Mouse (Mus musculus): ENCODE measurements around the gene Gm5617. TPM values are rescaled to one million over a fixed set of nuclear protein-coding genes. Genes with fewer than 3 reads are reported as not detected.
"Not testable (repeated sequence)": the region's sequence is repeated elsewhere in the genome, so short reads cannot be mapped to it uniquely, and the experiment has no call there.

Gm5617 gene
- total RNA-seq (2015; ENCODE audit: low replicate concordance) (not detected in 2 replicates), total RNA-seq (2017; ENCODE audit: low replicate concordance) (1.6 and 3.2 TPM in 2 replicates)

DNA sequence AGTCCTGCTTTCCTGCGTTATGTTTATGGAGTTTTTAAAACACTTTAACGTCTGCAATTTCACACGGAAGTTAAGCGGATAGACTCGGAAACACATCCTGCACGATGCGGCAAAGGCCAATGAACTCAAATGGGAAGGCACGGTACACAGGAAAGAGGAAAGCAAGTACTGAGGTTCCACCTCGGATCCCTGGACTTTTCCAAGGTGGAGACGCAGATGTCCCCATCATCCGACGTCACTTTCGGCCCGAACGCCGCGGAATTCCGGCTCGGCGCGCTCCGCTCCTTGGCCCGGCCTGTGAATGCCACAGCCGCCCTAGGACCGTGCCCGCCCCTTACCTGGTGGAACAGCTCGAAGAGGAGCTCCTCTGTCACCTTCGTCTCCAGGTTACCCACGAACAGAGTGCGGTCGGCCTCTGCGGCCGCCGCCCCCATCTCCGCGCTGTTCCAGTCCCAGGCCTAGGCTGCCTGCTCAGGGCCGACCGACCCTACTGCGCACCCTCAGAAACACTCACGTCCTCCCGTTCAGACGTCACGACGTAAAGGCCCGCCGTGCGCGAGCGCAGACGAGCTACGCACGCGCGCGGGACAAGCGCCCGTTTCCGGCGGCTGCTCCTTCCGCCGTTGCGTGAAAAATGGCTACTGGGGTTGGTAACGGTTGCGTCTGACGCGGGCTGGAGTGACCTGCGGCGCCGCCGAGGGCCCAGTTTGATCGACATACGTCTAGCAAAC, at the start of gene Gm5617, which contains the start of gene Rbm7:
Gm5617 (plus strand) TSS at position 626 of the 731 bp plus-strand sequence.
Rbm7 (minus strand) TSS at position 483 of the 731 bp plus-strand sequence.
- ATAC-seq (replicated peaks; ENCODE audit: low FRiP score, poor library complexity, severe bottlenecking), result peak; percentile 98

DNA sequence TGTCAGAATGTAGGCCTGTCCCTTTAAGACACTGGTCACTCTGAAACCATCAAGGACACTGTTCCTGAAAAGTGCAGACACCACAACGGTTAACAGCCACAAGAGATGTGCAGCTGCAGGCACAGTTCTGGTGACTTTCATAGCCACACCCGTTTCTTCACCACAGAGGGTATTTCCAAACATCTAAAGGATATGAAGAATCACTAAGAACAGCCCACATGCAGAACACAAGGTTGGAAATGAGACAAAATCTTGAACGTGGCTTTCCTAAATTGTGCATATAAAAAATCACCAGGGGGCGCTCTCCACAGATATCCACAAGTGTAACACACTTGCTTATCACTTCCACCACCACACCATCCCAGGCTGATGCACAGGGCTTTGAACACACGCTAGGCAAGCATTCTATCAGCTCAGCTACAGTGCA, 47.4 kb upstream of the Gm5617 start:
- peak; percentile 84 for ATAC-seq (replicated peaks; ENCODE audit: low FRiP score, poor library complexity, severe bottlenecking)

DNA sequence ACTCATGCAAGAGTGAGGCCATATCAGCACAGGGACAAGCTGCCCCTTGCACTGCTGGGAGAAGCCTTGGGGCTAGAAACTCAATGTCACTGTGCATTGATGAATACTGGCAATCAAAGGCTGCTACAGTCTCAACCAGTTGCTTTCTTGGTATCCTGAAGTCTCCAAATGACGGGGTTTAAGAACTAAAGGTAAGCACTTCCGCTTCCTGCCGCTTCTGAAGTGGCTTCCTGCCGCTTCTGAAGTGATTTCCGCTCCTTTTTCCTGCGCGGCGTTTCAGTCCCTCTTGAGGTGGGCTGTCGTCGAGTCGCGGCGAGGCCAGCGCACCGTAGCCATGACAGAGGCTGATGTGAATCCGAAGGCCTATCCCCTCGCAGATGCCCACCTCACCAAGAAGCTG, 45.2 kb upstream of the Gm5617 start:
- no peak for ATAC-seq (replicated peaks; ENCODE audit: low FRiP score, poor library complexity, severe bottlenecking)

DNA sequence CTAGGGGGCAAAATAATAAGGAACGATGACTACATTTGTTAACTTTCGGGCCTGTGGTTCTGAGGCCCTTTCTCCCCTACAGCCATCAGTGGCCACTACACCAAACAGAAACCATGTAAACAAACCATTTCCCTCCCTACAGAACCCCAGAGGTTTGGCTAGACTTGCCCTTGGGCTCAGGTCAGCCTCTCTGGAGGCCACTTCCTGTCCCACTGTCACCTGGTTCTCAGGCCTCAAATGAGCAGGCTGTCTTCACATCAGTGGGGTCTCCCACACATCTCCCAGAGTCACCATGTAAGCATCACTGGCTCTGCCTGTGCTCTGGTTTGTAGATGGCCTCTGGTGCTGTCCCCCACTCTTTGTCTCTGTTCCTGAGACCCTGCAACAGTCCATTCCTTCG, 39.3 kb upstream of the Gm5617 start:
- no peak for ATAC-seq (replicated peaks; ENCODE audit: low FRiP score, poor library complexity, severe bottlenecking)

DNA sequence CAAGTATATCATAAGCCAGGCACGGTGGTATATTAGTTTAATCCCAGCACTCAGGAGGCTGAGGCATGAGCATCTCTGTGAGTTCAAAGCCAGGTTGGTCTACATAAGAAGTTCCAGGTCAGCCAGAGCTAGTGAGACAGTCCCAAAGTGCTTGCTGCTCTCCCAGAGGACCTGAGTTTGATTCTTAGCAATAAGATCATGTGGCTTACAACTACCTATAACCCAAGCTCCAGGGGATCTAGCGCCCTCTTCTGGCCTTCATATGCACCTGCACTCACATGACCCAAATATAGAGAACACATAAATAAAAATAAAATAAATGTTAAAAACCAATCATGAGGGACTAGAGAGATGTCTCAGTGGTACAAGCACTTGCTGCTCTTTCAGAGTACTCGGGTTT, 36.4 kb upstream of the Gm5617 start:
- peak; percentile 66 for ATAC-seq (replicated peaks; ENCODE audit: low FRiP score, poor library complexity, severe bottlenecking)

DNA sequence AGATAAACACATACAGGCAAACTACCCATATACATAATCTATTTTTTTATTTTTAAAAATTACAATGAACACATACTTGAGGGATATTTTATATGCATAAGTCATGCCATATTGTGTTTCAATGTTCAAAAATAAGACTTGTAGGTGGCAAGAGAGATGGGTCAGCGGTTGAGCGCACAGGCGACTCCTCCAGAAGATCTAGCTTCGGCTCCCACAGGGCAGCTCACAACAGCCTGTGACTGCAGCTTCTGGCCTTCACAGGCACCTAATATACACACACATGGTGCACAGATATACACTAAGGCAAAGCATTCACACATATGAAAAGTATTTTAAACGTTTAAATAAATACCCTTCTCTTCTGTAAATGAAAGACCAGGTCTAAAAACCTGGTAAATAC, 35.9 kb upstream of the Gm5617 start:
- ATAC-seq (replicated peaks; ENCODE audit: low FRiP score, poor library complexity, severe bottlenecking), result no peak

DNA sequence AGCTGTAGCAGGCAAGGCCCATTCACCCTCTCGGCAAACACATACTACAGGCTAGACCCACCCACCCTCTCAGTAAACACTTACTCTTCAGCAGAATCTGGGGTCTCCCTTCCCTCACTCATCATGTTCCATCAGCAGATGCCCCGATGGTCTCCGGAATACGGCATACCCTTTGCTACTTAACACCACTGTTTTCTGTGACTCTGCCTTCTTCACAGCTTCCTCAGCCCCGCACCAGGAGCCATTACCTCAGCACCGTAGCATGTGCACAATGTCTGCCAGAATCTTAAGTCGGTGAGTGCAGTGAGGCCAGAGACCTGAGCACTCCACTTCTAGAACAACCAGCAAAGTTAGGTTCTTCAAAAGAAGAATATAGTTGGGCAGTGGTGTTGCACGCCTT, 34.5 kb upstream of the Gm5617 start:
- ATAC-seq (replicated peaks; ENCODE audit: low FRiP score, poor library complexity, severe bottlenecking), result no peak

DNA sequence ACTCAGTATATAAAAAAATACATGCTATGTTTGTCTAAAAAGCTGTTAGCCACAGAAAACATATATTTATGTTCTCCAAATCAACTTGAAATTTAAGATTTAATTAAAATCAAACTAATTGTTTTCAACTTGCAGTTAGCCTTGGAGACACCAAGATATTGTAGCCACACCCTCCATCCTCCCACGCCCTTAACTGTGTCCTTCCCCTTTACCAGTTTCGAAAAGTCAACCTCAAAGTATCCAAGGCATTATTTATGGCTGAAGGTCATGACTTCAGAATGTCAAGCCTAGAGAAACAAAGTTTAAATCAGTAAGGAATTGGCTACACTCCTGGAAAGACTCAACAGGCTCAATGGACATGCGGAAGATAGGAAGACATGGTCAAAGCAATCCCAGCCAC, 33.7 kb upstream of the Gm5617 start:
- no peak for ATAC-seq (replicated peaks; ENCODE audit: low FRiP score, poor library complexity, severe bottlenecking)

DNA sequence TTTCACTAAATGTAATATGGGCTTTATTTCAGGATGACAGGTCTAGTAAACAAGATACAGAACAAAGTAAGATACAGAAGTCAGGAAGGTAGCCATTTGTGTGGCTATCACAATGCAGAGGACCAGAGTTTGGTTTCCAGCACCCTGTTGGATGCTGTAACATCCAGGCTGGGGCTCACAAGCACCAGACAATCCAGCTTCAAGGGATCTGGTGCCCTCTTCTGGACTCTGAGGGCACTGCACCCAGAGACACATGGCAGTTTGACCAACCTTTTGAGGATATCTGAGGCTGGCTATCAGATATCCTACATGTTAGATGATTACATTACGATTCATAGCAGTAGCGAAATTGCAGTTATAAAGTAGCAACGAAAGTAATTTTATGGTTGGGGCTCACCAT, 29.6 kb upstream of the Gm5617 start:
- 0 out of 2 replicates have a peak, but pooled peaks have one; percentile 59 for ATAC-seq (replicated peaks; ENCODE audit: low FRiP score, poor library complexity, severe bottlenecking)

DNA sequence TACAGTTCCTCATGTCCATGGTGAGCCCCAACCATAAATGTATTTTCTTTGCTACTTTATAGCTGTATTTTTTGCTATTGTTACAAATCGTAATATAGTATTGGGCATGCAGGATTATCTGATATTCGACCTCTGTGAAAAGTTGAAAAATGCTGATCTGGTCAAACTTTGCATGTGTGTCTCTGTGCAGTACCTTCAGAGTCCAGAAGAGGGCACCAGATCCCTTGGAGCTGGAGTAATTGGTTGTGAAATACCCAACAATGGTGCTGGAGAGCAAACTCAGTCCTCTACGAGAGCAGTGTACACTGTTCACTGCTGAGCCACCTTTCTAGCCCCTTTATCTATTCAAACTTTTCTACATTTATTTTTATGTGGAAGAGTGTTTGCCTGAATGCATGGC, 28.4 kb upstream of the Gm5617 start:
- peak; percentile 78 for ATAC-seq (replicated peaks; ENCODE audit: low FRiP score, poor library complexity, severe bottlenecking)

DNA sequence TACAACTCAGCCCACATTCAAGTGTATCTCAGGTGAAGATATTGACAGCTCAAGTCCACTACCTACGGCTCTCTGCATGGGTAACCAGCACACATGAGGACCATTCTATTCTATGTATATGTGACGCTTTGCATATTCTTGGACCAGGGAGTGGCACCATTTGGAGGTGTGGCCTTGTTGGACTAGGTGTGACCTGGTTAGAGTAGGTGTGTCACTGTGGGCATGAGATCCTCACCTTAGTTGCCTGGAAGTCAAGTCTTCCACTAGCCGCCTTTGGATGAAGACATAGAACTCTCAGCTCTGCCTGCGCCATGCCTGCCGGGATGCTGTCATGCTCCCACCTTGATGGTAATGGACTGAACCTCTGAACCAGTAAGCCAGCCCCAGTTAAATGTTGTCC, 27.8 kb upstream of the Gm5617 start:
- not testable (repeated sequence) for ATAC-seq (replicated peaks; ENCODE audit: low FRiP score, poor library complexity, severe bottlenecking)

DNA sequence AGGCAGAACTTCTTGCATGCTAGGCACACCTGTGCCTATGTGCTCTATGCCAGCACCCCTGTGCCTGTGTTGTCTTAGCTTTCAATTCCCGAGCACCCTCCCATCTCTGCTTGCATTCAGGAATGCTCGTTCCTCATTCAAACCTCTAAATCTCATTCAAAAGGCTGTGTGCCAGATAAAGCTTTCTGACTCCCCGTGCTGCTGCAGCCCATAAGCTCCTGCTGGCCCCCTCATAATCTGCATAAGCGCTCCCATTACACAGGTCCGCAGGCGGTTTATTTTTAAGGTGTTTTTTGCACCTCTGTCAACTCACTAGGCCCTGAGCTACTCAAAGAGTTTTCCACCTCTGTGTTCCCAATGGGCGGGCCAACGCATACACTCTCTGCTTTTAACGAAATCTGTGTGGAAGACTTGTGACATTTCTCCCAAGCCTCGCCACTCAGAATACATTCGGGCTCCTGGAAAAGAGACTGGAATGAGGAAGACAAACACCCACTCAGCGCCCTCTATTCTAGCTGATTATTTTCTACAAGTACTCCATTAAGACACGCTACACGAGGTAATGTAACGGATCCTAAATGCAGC, 22.7 kb upstream of the Gm5617 start:
- ATAC-seq (replicated peaks; ENCODE audit: low FRiP score, poor library complexity, severe bottlenecking), result no peak

DNA sequence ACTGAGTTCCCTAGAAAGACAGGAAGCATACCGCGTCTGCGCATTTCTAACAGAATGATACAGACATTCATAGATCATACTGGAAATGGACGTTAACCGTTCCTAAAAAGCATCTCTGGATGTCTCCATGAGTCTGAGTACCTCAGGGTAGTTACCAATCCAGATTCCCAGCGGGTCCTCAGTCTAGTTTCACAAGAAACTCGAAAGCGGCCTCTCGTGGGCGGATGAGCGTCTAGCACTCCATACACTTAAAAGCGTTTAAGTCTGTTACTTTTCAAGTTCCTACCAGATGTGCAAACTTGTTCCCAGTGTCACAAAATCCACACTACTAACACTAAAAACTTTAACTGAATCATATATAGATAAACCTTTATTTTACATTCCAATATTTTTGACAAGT, 22.1 kb upstream of the Gm5617 start:
- ATAC-seq (replicated peaks; ENCODE audit: low FRiP score, poor library complexity, severe bottlenecking), result no peak

DNA sequence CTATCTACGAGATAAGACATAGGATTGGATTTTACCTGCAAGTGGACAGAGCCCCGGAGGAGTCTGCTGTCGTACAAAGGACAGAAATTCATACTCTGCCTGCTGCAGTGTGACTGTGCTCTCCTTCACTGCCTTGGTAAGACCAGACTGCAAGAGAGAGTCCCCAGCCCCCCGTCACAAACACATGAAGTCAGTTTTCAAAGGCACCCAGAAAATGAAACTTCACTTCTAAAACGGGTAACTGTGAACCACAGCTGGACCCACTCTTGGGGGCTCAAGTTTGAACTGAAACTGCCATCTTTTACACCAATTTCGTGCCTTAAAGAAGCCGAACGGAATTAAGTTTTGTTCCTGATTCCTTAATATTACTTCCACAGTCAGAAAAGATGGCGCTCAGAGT, 20.9 kb upstream of the Gm5617 start:
- no peak for ATAC-seq (replicated peaks; ENCODE audit: low FRiP score, poor library complexity, severe bottlenecking)

DNA sequence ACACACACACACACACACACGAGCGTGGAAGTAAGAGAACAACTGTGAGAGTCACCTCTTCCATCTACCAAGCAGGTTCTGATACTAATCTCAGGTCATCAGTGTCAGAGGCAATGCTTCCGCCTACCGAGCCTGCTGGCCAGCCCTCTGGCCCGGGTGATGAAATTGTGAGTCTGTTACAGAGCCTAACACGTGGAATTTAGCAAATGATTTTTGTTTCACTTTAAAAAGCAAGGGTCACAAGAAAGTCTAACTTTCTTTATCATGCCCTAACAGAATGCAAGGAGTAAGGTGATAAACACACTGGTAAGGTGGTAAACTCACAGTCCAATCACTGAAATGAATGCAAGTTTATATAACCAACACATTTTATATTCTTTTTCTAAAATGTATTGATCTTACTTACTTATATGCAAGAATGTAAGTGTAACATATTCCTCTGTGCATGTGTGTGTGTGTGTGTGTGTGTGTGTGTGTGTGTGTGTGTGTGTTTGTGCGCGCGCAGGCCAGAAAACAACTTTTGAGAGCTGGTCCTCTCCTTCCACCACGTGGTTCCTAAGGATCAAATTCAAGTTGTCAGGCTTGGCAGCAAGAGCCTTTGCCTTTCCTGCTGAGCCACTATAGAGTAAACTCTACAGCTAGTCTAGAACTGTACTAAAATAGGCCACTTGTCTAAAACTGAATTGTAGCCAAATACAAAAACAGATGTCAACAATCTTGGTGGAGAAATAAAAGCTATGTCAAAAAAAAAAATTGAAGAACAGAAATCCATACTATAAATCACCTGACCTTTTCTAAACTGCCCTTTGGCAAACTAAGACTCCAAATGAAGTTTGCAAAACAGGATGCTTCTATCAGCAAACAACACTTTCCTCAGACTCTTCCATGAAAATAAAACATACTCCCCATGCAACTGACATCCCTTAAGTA, 18.7 kb upstream of the Gm5617 start:
- no peak for ATAC-seq (replicated peaks; ENCODE audit: low FRiP score, poor library complexity, severe bottlenecking)

DNA sequence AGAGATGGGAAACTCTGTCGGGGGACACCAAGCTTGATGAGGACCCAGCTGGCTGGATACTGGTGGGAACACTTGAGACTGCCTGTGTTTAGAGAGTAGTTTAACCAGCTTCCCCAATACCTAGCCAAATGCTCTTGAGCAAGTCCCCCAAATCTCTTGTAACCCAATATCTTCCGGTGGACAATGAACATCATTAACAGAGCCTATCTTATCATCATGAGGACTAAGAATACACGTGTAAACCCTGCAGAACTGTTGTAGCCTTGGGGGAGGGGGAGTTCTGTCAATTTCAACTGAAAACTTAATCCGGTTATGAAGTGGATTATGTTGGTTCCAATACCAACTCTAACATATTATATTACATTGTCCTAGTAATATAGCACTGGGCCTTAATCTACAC, 16.4 kb upstream of the Gm5617 start:
- ATAC-seq (replicated peaks; ENCODE audit: low FRiP score, poor library complexity, severe bottlenecking), result no peak

DNA sequence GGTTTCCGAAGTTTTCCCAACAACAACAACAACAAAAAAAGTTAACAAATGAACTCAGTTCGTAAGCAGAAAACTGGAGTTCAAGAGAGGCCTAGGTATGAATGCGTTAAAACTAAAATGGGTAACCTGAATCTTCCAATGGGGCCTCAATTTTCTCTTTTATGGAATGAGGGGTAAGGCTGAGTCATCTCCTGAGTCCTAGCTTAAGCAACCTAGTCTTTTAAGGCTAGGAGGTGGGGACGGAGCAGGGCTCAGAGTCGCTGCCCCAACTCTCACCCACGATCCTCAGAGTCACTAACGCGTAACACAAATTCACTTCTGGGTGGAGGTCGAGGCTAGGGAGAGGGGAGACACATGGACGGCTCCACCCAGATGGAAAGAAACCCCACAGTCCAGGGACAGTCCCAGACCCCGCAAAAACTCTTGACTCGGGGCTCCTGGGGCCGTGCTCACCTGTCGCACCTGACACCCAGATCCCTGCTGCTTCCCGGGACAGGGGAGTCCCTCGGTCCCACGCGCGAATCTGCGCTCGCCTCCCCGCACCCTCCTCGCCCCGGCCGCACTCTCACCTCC, 15.3 kb upstream of the Gm5617 start:
- peak; percentile 44 for ATAC-seq (replicated peaks; ENCODE audit: low FRiP score, poor library complexity, severe bottlenecking)

DNA sequence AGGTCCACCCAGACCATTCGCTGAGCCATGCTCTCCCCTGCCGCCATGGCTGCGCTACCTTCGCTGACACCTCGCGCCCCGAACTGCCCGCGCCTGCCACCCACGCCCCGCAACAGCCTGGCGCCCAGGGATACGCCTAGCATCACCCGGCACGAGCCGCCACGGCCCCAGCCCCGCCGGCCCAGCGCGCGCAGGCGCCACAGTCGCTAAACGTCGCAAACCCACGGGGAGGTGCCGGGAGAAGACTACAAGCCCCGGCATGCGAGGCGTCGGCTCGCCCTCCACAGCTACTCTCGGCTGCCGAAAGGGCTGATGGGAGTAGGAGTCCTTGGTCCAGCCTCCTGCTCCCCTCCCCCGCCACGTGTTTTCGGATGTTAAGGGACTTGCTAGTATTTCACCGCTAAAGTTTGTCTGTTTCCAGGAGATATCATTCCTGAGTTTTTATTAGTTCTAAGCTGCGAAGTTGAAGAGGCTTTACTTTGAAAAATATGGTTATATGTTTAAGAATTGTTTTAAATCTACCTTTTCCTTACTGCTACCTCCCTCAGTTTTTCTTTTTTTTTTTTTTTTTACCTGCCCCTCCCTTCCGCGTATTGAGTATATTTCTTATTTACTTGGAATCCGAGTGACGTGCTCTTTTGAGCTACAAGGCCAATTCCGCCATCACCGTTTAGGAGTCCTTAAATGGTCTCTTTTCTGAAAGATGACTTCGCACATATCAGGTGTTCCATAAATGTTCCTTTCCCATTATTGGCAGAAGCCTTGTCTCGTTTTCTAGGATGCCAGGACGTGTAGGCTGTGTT, 14.6 kb upstream of the Gm5617 start, which contains the start of gene Rexo2:
Rexo2 (minus strand) TSS at position 213 of the 803 bp plus-strand sequence.
- peak; percentile 96 for ATAC-seq (replicated peaks; ENCODE audit: low FRiP score, poor library complexity, severe bottlenecking)
